ENCODE assay signal across 14 mouse cellular contexts in the genomic region with DNA sequence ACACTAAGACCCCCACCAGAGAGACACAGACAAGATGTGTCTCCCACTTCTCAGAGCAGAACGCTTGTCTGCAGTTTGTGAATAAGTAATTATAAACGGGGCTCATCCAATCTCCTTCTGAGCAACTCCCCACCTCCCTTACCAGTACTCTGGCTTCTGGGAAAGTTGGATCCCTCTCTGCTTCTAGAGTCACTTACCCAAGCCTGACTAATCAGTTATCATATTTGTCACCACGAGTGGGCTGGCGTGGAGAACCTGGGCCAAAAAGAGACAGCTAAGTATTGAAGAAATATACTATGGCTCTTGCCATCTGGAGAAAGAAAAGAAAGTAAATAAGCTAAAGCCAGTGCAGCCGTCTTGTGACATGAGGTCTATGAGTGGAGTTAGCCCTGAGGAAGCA. TPM values are rescaled to one million over a fixed set of nuclear protein-coding genes. Genes with fewer than 3 reads are reported as not detected.
"Had no signal": no experiment of that assay in that cellular context is flagged by ENCODE, and none has a peak within 500 bp of the region (broad histone marks: within the 10 kb centered on the region; RNA-seq: fewer than 3 reads in every experiment).

No protein-coding gene starts in this region.

- DNase-seq: kidney, adult 8-10 months; kidney, postnatal 25 days; lung, adult 2 months; lung, postnatal 36 days; thymus, postnatal 4 days had no signal

- H3K4me3 ChIP-seq: limb, embryonic 10.5 days; liver, embryonic 15.5 days; neural tube, embryonic 15.5 days had no signal

- H3K4me1 ChIP-seq: limb, embryonic 10.5 days; liver, embryonic 15.5 days had no signal

- H3K4me2 ChIP-seq: liver, embryonic 11.5 days; liver, embryonic 15.5 days; neural tube, embryonic 15.5 days had no signal

- ATAC-seq: intestine, postnatal 0 days; lung, postnatal 0 days had no signal

- H3K27me3 ChIP-seq: liver, embryonic 15.5 days; neural tube, embryonic 15.5 days had no signal

- H3K9me3 ChIP-seq: limb, embryonic 10.5 days; liver, embryonic 15.5 days; neural tube, embryonic 15.5 days had no signal

- H3K36me3 ChIP-seq: limb, embryonic 10.5 days; liver, embryonic 15.5 days; neural tube, embryonic 15.5 days had no signal

- H3K9ac ChIP-seq: liver, embryonic 15.5 days; neural tube, embryonic 15.5 days had no signal

- H3K27ac ChIP-seq: limb, embryonic 10.5 days; liver, embryonic 15.5 days; neural tube, embryonic 15.5 days; stomach, postnatal 0 days had no signal

RNA-seq across cellular contexts. Expression of gene Hrh2, which starts 47.3 kb away (rescaled TPM):
- polyA plus RNA-seq: kidney, embryonic 16.5 days; neural tube, embryonic 11.5 days had no signal
